Mouse (Mus musculus): ENCODE results near the gene Tbx20. TPM values are rescaled to one million over a fixed set of nuclear protein-coding genes. Genes with fewer than 3 reads are reported as not detected.

The Tbx20 gene
- polyA plus RNA-seq, 1 experiment from 2014 or later: 0.69 TPM

DNA sequence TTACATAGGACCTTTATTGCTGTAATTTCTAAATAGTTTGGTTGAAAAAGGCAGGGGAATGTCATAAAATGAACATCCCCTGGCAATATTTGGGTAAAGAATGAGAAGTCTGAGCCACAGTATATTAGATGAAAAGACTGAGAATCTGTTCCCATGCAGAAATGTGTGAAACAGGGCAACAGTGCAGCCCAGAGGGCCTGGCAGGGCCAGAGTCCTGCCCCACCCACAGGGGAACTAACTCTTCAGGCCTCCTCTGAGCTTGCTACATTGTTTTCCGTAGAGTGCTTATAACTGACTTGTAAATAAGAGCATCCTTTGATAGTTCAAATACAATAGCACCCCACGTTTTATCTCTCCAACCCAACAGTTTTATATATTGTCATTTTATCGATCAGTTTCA is 7.0 kb downstream of the Tbx20 start:
- 43% methylated on average over 3 of the region's 3 CpGs for WGBS (ENCODE audit: insufficient replicate concordance)
- no peaks in the 10 kb centered on the region for H3K36me3 ChIP-seq
- DNase-seq (no peak), ATAC-seq (ENCODE audit: low read depth) (no peak)
- H3K9ac ChIP-seq: no peak overlapping the region
- H3K27me3 ChIP-seq: peaks cover 39% of the 10 kb centered on the region
- no peak overlapping the region for H3K27ac ChIP-seq
- H3K9me3 ChIP-seq (replicated peaks): no peaks in the 10 kb centered on the region
- no peak overlapping the region for H3K4me3 ChIP-seq (replicated peaks)
- H3K4me2 ChIP-seq: no peak overlapping the region
- H3K4me1 ChIP-seq (replicated peaks): no peaks in the 10 kb centered on the region

GRCm38 (mm10) chr9:24765572-24765971 is 8.5 kb downstream of the Tbx20 start:
- no peaks in the 10 kb centered on the region for H3K36me3 ChIP-seq

DNA sequence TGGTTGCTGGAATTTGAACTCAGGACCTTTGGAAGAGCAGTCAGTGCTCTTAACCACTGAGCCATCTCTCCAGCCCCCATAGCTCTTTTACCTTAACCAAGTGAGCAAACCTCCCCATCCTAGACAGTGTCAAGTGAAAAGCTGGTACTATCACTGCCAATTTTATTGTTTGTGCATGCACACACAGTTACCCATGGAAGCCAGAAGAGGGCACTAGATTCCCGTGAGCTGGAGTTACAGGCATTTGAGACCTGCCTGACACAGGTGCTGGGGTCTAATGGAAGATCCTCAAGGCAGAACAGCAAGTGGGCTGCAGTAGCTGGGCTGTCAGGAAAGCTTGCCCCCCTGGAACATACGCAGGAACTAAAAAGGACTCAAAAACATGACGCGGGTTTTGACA is 13.6 kb downstream of the Tbx20 start:
- 37% methylated on average over 4 of the region's 4 CpGs for WGBS (ENCODE audit: insufficient replicate concordance)

More at GRCm38 (mm10) chr9:24765572-24765971, 8.5 kb downstream of the Tbx20 start:
- Histone ChIP-seq H3K27me3 (peaks cover 24% of the 10 kb centered on the region), H3K9ac (no peak overlapping the region), H3K4me2 (no peak overlapping the region), H3K27ac (no peak overlapping the region), H3K4me3 (replicated peaks) (no peak overlapping the region), H3K9me3 (replicated peaks) (no peaks in the 10 kb centered on the region), H3K4me1 (replicated peaks) (no peaks in the 10 kb centered on the region)
- no peak for DNase-seq
- ATAC-seq (ENCODE audit: low read depth): no peak
- 58% methylated on average over 4 of the region's 4 CpGs for WGBS (ENCODE audit: insufficient replicate concordance)

DNA sequence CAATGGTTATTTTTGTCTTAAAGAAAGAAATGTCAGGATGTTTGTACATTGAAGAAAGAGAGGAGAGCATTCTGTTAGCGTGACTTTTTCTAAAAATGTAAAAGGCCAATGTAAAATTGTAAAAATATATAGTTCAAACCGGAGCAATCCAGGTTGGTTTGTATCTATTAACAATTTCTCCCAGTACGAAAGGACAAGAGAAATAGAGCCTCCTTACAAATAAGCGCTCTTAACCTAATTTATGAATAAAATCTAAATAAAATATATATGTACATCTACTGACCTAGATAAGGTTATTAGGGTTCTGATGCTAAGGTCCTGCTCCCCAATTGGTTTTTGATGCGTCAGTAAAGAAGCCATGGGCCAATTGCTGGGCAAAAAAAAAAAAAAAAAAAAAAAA is 29.1 kb downstream of the Tbx20 start:
- 66% methylated on average over 5 of the region's 5 CpGs for WGBS (ENCODE audit: insufficient replicate concordance)
- H3K27me3 ChIP-seq: no peaks in the 10 kb centered on the region
- H3K9ac ChIP-seq: no peak overlapping the region
- no peak for ATAC-seq (ENCODE audit: low read depth)
- no peaks in the 10 kb centered on the region for H3K4me1 ChIP-seq (replicated peaks)
- H3K4me3 ChIP-seq (replicated peaks): no peak overlapping the region
- H3K27ac ChIP-seq: no peak overlapping the region
- no peak for DNase-seq
- no peaks in the 10 kb centered on the region for H3K9me3 ChIP-seq (replicated peaks)
- no peak overlapping the region for H3K4me2 ChIP-seq
- no peaks in the 10 kb centered on the region for H3K36me3 ChIP-seq

More for the DNA sequence above, 13.6 kb downstream of the Tbx20 start:
- no peak overlapping the region for H3K4me2 ChIP-seq
- H3K9me3 ChIP-seq (replicated peaks): no peaks in the 10 kb centered on the region
- no peak overlapping the region for H3K9ac ChIP-seq
- ATAC-seq (ENCODE audit: low read depth) (no peak), DNase-seq (no peak)
- H3K27me3 ChIP-seq: no peaks in the 10 kb centered on the region
- H3K27ac ChIP-seq: no peak overlapping the region
- H3K4me1 ChIP-seq (replicated peaks): no peaks in the 10 kb centered on the region
- no peaks in the 10 kb centered on the region for H3K36me3 ChIP-seq
- no peak overlapping the region for H3K4me3 ChIP-seq (replicated peaks)

DNA sequence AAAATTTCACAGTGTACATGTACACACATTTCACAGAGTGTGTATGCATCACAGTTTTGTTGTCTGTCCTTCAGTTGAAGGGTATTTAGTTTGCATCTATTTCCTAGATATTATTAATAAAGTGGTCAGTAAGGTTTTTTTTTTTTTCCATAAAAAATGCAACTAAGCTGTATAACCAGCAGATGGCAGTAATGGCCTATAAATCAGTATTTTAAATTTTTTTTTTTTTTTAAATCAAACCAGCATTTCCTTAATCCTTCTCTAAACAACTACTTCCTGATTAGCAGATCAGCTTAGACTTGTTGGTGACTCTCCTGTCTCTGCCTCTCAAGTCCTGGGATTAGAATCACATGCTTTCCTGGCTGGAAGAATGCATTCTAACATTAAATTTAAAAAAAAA is 72.9 kb downstream of the Tbx20 start:
- Histone ChIP-seq H3K27me3 (peaks cover 6% of the 10 kb centered on the region), H3K36me3 (no peaks in the 10 kb centered on the region), H3K9ac (no peak overlapping the region), H3K4me3 (replicated peaks) (no peak overlapping the region), H3K9me3 (replicated peaks) (no peaks in the 10 kb centered on the region), H3K4me2 (no peak overlapping the region), H3K4me1 (replicated peaks) (no peaks in the 10 kb centered on the region), H3K27ac (no peak overlapping the region)
- ATAC-seq (ENCODE audit: low read depth) (no peak), DNase-seq (no peak)

DNA sequence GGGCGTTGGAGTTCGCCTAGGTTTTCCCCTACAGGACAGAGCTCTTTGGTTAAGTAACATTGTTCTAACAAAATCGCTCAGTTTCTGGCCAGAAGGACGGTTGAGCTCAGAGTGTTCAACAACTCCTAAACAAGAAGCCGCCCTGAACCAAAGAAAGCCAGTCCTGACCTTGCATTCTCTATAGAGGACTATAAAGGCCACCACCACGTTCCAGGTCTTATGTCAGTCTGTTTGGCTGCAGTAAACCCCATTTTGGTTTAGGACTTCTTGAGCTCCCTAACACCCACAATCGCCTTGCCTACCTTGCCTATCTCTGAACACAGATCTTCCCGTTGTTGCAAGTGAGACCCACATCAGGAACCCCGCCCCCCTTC is 77.7 kb downstream of the Tbx20 start:
- no peak overlapping the region for H3K27ac ChIP-seq
- H3K27me3 ChIP-seq: peaks cover 19% of the 10 kb centered on the region
- no peaks in the 10 kb centered on the region for H3K36me3 ChIP-seq
- ATAC-seq (ENCODE audit: low read depth): no peak
- peak overlapping the region; percentile 28; the same call in 1 of the 2 replicates for H3K4me3 ChIP-seq (replicated peaks)
- H3K4me1 ChIP-seq (replicated peaks): no peaks in the 10 kb centered on the region
- H3K9ac ChIP-seq: no peak overlapping the region
- H3K4me2 ChIP-seq: peak overlapping the region; percentile 53
- H3K9me3 ChIP-seq (replicated peaks): no peaks in the 10 kb centered on the region
- WGBS (ENCODE audit: insufficient replicate concordance): 9% methylated on average over 9 of the region's 9 CpGs
- DNase-seq: no peak

DNA sequence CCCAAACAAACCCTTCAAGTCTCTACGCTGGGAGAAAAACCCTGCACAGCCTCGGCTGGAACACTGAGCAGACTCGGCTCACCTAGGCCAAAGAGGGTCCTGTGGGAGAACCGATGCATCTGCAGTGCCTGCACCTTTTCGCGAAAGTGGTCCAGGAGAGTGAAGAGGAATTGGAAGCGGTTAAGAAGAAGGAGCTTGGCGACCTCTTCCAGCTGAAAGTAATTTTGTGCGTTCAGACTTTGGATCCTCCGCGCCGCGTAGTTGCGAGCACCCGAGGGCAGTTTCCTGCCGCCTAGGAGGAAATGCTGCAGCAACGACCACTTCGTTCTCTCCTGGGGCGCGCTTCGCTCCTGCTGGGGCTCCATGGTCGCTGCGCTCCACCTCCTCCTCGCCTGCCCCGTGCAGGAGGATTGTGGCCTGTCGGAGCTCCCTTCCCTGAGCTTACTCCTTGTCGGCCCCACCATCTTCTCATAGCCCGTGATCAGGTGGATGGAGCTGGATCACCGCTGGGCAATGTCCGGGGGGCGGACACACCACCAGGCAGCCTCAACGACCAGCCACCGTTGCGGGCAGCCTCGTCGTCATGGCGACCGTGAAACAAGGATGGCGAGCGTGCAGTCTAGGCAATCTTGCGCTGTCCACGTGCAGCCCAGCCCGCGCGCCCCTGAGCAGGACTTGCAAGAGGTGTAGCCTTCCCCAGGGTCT is 78.3 kb downstream of the Tbx20 start, which contains the start of gene Dpy19l2:
Gene Dpy19l2 (minus strand): TSS at position 594 of the 705 bp plus-strand sequence.
- Histone ChIP-seq H3K36me3 (no peaks in the 10 kb centered on the region), H3K9me3 (replicated peaks) (no peaks in the 10 kb centered on the region), H3K4me3 (replicated peaks) (peak within 1 kb of the TSS; percentile 28), H3K4me2 (peak within 1 kb of the TSS; percentile 53), H3K27me3 (peaks cover 19% of the 10 kb centered on the region), H3K27ac (no peak within 1 kb of the TSS), H3K9ac (no peak within 1 kb of the TSS), H3K4me1 (replicated peaks) (no peaks in the 10 kb centered on the region)
- ATAC-seq (ENCODE audit: low read depth) (no peak), DNase-seq (no peak)
- under 1% methylated on average over 45 of the region's 45 CpGs for WGBS (ENCODE audit: insufficient replicate concordance)

Other genes starting within 250 kb of the Tbx20 start
- gene Cypt4, start 149.1 kb downstream of the Tbx20 start, polyA plus RNA-seq (2015; fragmentation: Nextera tagmentation; extraction: Ambion mirVana): not detected in 2 replicates
- gene Dpy19l2, start 78.0 kb downstream of the Tbx20 start, polyA plus RNA-seq (2015; fragmentation: Nextera tagmentation; extraction: Ambion mirVana): 0.06 and 0.07 TPM in 2 replicates